Mouse (Mus musculus): ENCODE results near the gene Zbtb17. TPM values are rescaled to one million over a fixed set of nuclear protein-coding genes. Genes with fewer than 3 reads are reported as not detected.

Zbtb17 gene
- polyA plus RNA-seq, 1 experiment from 2014 or later: 5.5 TPM

DNA sequence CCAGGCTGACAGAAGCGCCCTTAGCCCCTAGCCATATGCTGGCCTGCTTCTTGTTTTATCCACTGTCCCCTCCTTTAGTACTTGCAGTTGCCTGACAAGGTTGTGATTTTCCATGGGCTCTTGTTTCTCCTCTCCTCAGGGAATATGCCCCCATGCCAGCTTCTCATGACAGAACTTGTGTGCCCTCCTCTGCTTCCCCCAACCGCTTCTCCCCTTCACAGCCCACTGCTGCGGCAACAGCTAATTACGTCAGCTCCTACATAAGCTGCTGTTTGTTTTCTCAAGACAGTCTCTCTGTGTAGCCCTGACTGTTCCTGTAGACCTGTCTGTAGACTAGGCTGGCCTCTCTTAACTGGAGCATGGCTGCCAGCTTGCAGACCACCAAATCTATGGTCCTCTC, 11.1 kb downstream of the Zbtb17 start:
- peaks cover 12% of the 10 kb centered on the region; the same call in 1 of the 2 replicates for H3K36me3 ChIP-seq (replicated peaks; ENCODE audit: insufficient read depth, low read length)
- H3K9me3 ChIP-seq (ENCODE audit: low read length): no peaks in the 10 kb centered on the region
- ATAC-seq (no peak), DNase-seq (no peak)
- H3K4me1 ChIP-seq (ENCODE audit: insufficient read depth): no peaks in the 10 kb centered on the region
- 81% methylated on average over 4 of the region's 4 CpGs for WGBS (ENCODE audit: insufficient replicate concordance)
- no peak overlapping the region for H3K9ac ChIP-seq (replicated peaks)
- H3K27ac ChIP-seq (ENCODE audit: low read depth): no peak overlapping the region
- no peak overlapping the region for H3K4me2 ChIP-seq (ENCODE audit: low read depth, low read length)
- TF ChIP-seq EP300 (IDR thresholded peaks at IDR 0.05; ENCODE audit: low read depth): no peak
- no peak for TF ChIP-seq CTCF (IDR thresholded peaks at IDR 0.05; ENCODE audit: low read depth)
- no peak overlapping the region for H3K4me3 ChIP-seq (ENCODE audit: low read depth, low read length)
- H3K27me3 ChIP-seq (ENCODE audit: insufficient read depth, low read length): no peaks in the 10 kb centered on the region

DNA sequence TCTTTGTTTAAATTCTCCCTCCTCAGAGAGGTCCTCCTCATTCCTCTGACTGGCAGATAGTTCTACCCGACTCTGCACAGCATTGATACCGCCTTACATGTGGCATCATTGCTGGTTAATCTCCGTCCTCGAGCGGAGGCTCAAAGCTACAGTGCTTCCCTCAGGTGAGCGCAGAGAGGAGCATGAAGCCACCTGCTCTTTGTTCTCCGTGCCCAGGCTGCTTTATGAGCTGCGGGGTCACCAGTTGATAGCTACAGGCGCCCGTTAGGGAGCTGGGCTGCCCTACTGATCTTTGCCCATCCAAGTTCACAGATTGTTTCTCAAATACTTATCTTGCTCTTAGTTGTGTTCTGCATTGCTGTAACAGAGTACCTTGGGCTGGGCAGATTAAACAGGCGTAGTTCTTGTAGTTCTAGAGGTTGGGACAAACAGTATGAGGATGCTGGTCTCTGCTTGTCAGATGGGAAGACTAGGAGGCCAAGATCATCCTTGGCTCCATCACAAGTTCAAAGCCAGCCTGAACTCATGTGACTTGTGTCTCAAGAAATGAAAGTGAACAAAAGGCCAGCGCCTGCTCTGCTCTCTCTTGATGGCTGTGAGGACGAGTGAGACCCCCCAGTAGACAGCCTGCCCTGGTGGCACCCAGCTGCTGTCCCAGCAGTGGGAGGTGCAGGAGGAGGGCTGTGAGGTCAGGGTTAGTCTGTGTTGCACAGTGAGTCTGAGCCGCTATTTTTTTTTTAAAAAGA, 11.9 kb downstream of the Zbtb17 start:
- ATAC-seq: no peak

DNA sequence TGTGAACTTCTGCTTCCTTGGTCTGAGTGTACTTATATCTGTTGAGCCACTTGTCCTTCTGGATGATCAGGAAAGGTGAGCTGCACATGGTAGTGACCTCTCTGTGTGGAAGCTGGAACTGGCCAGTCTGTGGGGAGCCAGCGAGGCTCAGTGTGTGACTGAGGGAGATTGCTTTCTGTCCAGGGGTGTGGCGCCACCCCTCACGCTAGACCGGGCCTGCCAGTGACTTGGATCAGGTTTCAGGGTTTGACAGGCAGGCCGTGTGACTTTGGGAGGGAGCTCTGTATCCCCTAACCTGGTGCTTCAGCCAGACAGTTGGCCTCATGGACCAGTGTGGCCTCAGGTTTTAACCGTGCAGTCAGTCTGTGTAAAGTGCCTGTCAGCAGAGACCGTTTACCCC, 13.8 kb downstream of the Zbtb17 start:
- Histone ChIP-seq H3K27ac (ENCODE audit: low read depth) (no peak overlapping the region), H3K9ac (replicated peaks) (no peak overlapping the region), H3K36me3 (replicated peaks; ENCODE audit: insufficient read depth, low read length) (0 out of 2 replicates have a peak, but pooled peaks cover under 1% of the 10 kb centered on the region), H3K4me3 (ENCODE audit: low read depth, low read length) (no peak overlapping the region), H3K4me1 (ENCODE audit: insufficient read depth) (no peaks in the 10 kb centered on the region), H3K9me3 (ENCODE audit: low read length) (no peaks in the 10 kb centered on the region), H3K27me3 (ENCODE audit: insufficient read depth, low read length) (no peaks in the 10 kb centered on the region), H3K4me2 (ENCODE audit: low read depth, low read length) (no peak overlapping the region)
- DNase-seq (no peak), ATAC-seq (no peak)
- 58% methylated on average over 7 of the region's 7 CpGs for WGBS (ENCODE audit: insufficient replicate concordance)
- TF ChIP-seq CTCF (IDR thresholded peaks at IDR 0.05; ENCODE audit: low read depth): no peak
- TF ChIP-seq EP300 (IDR thresholded peaks at IDR 0.05; ENCODE audit: low read depth): no peak

More for the DNA sequence above, 11.9 kb downstream of the Zbtb17 start:
- no peak overlapping the region for H3K9ac ChIP-seq (replicated peaks)
- TF ChIP-seq CTCF (IDR thresholded peaks at IDR 0.05; ENCODE audit: low read depth) (no peak), EP300 (IDR thresholded peaks at IDR 0.05; ENCODE audit: low read depth) (no peak)
- H3K4me3 ChIP-seq (ENCODE audit: low read depth, low read length): no peak overlapping the region
- 85% methylated on average over 14 of the region's 14 CpGs for WGBS (ENCODE audit: insufficient replicate concordance)
- H3K27me3 ChIP-seq (ENCODE audit: insufficient read depth, low read length): no peaks in the 10 kb centered on the region
- H3K27ac ChIP-seq (ENCODE audit: low read depth): no peak overlapping the region
- H3K9me3 ChIP-seq (ENCODE audit: low read length): no peaks in the 10 kb centered on the region
- H3K4me1 ChIP-seq (ENCODE audit: insufficient read depth): no peaks in the 10 kb centered on the region
- DNase-seq: no peak
- H3K36me3 ChIP-seq (replicated peaks; ENCODE audit: insufficient read depth, low read length): peaks cover 12% of the 10 kb centered on the region; the same call in 1 of the 2 replicates
- no peak overlapping the region for H3K4me2 ChIP-seq (ENCODE audit: low read depth, low read length)

DNA sequence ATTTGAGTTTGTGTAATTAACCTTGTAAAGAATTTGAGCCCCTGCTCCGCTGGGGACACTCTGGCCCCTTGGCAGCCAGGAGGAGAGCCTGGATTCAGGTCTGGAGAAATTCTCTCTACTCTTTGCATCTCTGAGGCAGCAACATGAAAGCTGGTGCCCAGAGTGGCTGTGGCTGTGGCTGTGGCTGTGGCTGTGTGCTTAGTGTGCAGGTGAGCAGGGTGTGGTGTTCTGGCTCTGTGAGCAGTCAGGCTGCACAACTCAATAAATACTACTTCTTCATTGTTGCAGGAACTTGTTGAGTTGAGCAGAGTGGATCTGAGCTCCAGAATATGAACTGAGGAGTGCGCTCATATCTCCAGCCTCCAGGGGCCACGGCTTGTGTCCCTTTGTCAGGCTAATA, 14.4 kb downstream of the Zbtb17 start:
- DNase-seq (no peak), ATAC-seq (no peak)
- 81% methylated on average over 3 of the region's 3 CpGs for WGBS (ENCODE audit: insufficient replicate concordance)
- TF ChIP-seq EP300 (IDR thresholded peaks at IDR 0.05; ENCODE audit: low read depth) (no peak), CTCF (IDR thresholded peaks at IDR 0.05; ENCODE audit: low read depth) (no peak)
- H3K4me3 ChIP-seq (ENCODE audit: low read depth, low read length): no peak overlapping the region
- H3K9ac ChIP-seq (replicated peaks): no peak overlapping the region
- H3K27ac ChIP-seq (ENCODE audit: low read depth): no peak overlapping the region
- H3K9me3 ChIP-seq (ENCODE audit: low read length): no peaks in the 10 kb centered on the region
- peaks cover 5% of the 10 kb centered on the region for H3K36me3 ChIP-seq (replicated peaks; ENCODE audit: insufficient read depth, low read length)
- H3K4me1 ChIP-seq (ENCODE audit: insufficient read depth): no peaks in the 10 kb centered on the region
- no peak overlapping the region for H3K4me2 ChIP-seq (ENCODE audit: low read depth, low read length)
- H3K27me3 ChIP-seq (ENCODE audit: insufficient read depth, low read length): no peaks in the 10 kb centered on the region

DNA sequence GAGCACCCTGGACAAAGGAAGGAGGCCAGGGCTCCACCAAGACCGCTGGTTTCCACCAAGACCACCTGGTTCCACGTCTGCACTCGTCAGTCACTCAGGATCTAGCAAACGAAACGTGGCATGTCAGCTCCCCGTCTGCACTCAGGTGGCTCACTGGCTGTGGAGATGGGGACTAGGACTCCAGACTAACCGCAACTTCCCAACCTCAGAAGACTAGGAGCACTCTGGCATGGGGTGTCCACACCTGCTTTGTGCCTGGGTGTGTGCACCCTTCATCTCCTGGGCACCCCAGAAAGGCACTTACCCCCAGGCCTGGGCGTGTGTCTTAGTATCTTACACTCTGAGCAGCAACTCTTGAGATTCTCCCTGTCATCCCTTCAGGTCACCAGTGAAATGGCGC, 15.3 kb downstream of the Zbtb17 start:
- H3K27me3 ChIP-seq (ENCODE audit: insufficient read depth, low read length): no peaks in the 10 kb centered on the region
- DNase-seq (no peak), ATAC-seq (no peak)
- no peaks in the 10 kb centered on the region for H3K9me3 ChIP-seq (ENCODE audit: low read length)
- TF ChIP-seq CTCF (IDR thresholded peaks at IDR 0.05; ENCODE audit: low read depth) (no peak), EP300 (IDR thresholded peaks at IDR 0.05; ENCODE audit: low read depth) (no peak)
- H3K9ac ChIP-seq (replicated peaks): no peak overlapping the region
- 86% methylated on average over 9 of the region's 9 CpGs for WGBS (ENCODE audit: insufficient replicate concordance)
- no peak overlapping the region for H3K4me2 ChIP-seq (ENCODE audit: low read depth, low read length)
- H3K36me3 ChIP-seq (replicated peaks; ENCODE audit: insufficient read depth, low read length): peaks cover 14% of the 10 kb centered on the region
- no peak overlapping the region for H3K4me3 ChIP-seq (ENCODE audit: low read depth, low read length)
- H3K27ac ChIP-seq (ENCODE audit: low read depth): no peak overlapping the region
- no peaks in the 10 kb centered on the region for H3K4me1 ChIP-seq (ENCODE audit: insufficient read depth)

DNA sequence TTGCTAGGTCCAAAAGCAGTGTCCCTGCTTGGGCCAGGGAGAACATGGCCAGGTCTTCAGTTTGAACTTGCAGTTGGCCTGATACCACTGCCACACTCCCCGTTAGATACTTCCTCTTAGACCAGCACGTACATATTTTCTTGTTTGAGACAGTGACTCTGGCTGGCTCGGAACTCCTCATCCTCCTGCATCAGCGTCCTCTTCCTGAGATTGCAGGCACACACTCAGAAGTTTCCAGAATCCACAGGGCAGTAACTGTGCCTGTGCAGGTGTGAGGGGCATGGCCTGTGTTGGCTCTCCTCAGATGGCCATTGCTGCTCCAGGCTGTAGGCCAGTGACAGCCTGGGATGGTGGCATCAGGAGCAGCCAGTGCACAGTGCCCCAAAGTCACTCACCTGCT, 16.0 kb downstream of the Zbtb17 start:
- Histone ChIP-seq H3K9ac (replicated peaks) (no peak overlapping the region), H3K27ac (ENCODE audit: low read depth) (no peak overlapping the region), H3K4me1 (ENCODE audit: insufficient read depth) (no peaks in the 10 kb centered on the region), H3K4me3 (ENCODE audit: low read depth, low read length) (no peak overlapping the region), H3K27me3 (ENCODE audit: insufficient read depth, low read length) (no peaks in the 10 kb centered on the region), H3K4me2 (ENCODE audit: low read depth, low read length) (no peak overlapping the region), H3K36me3 (replicated peaks; ENCODE audit: insufficient read depth, low read length) (peaks cover 21% of the 10 kb centered on the region), H3K9me3 (ENCODE audit: low read length) (no peaks in the 10 kb centered on the region)
- no peak for DNase-seq
- no peak for ATAC-seq
- TF ChIP-seq EP300 (IDR thresholded peaks at IDR 0.05; ENCODE audit: low read depth): no peak
- no peak for TF ChIP-seq CTCF (IDR thresholded peaks at IDR 0.05; ENCODE audit: low read depth)
- WGBS (ENCODE audit: insufficient replicate concordance): 61% methylated on average over 4 of the region's 4 CpGs

Measured in liver, postnatal 0 days (tissue).